Mouse (Mus musculus): ENCODE measurements at regions not wholly inside any gene's neighbourhood (a gene's known extent, or its start where the extent isn't known, plus 50 kb on each side); places are given as distances from the start of the nearest gene placed in this dataset.
"Not testable (repeated sequence)": the region's sequence is repeated elsewhere in the genome, so short reads cannot be mapped to it uniquely, and the experiment has no call there.

- no peak for DNase-seq (ENCODE audit: low spot score)
Observed at GRCm38 (mm10) chr10:117461261-117461660, 81.4 kb upstream of the Cpsf6 start.

DNA sequence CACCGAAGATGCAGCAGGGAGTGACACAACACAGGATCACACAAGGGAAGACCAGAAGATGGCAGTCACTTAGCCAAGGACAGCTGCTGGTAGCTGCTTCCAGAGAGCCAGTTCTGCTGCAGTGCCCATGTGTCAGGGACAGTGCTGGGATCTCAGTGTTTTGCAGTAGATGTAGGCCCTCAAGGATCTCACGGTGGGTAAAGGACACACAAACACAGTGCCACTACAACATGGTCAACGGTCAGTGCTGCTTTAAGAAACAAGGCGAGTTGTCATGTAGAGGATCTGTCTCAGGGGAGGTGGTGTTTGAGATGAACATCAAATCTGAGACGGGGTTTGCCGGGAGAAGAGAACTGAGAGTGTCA lies 80.5 kb upstream of the Cpsf6 start:
- no peak for DNase-seq (ENCODE audit: low spot score)

DNA sequence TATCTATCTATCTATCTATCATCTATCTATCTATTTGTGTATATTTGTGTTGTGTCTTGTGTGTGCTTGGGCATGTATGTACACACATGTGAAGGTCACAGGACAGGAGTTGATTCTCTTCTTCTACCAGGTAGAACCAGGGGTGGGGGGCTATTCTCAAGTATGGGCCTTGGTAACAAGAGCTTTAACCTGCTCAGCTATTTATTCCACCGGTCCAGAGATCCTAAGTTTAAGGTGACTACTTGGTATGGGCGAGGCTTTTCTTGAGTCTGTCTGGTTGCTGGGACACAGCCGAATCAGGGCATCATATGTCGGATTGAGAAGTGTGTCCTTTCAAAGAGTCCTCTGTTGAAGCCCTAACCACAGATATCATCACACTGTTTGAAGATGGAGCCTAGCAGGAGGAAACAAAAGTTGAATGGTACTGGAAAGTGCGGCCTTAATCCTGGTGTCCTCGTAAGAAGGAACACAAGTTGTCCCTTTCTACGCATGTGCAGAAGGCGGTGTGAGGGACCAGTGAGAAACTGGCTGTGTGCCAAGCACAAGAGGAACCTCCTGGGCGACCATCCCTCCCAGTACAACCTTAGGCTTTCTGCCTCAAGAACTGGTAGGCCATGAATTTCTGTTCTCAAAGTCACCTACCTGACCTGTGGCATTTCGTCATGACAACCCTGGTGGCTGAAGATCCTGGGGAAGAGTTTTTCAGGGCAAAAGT lies 80.0 kb upstream of the Cpsf6 start:
- DNase-seq (ENCODE audit: low spot score), result no peak

- no peak for DNase-seq (ENCODE audit: low spot score)
Observed at GRCm38 (mm10) chr10:117459041-117459475, 79.2 kb upstream of the Cpsf6 start.

GRCm38 (mm10) chr10:117458271-117459040 lies 78.6 kb upstream of the Cpsf6 start:
- no peak for DNase-seq (ENCODE audit: low spot score)

- DNase-seq (ENCODE audit: low spot score), result no peak
Observed at GRCm38 (mm10) chr10:117457701-117457950, 77.8 kb upstream of the Cpsf6 start.

DNA sequence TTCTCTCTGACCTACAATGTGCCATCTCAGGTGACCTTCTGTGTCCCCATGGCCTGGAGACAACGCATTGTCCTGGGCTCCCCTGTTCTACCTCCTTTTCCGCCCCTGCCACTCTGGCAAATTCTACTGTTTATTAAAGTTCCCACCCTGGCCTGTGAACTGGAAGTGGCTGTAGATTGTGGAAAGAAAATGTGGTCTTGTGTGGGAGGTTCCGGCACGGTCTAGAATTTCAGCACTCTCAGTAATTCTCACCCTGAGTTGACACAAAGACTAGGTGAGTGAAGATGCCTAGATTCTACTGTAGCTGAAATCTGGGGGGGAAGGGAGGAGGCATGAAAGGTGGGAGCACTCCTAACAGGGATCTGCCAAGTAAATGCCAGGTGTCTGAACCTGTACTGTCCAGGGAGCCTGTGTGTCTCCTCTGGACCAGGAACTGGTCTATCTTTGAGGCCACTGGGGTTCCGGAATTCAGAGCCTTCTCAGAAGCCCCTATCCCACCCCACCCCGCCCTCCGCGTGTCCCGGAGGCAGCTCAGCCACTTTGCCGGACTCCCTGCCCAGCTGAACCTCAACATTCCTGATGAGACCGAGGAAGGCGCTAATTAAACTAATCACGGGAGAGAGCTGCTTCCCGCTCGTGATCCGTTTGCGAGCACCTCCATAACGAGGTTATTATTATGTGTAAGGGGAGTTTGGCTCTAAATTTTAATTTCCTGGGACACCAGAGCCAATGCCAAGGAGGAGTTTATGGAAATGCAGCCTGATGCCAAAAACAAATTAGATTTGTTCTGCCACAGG lies 77.3 kb upstream of the Cpsf6 start:
- no peak for DNase-seq (ENCODE audit: low spot score)

DNA sequence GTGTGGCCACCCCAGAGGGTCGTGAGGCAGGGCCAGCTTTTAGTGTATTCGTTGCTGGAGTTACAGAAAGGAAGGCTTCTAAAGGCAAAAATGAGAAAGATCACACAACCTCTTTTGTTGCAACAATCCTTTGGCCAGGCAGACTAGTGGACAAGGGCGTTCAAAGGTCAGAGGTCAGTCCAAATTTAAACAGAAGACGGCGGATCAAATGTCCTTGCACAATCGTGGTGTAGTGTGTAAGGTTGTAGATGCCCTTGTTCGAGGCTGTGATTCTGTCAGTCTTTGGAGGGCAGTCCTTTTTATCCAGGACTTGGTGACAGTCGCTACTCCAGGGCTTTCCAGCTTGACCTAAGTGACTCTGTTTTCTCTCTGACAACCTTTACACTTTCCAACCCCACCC lies 76.6 kb upstream of the Cpsf6 start:
- DNase-seq (ENCODE audit: low spot score), result no peak

GRCm38 (mm10) chr10:117455595-117456302 lies 75.9 kb upstream of the Cpsf6 start:
- DNase-seq (ENCODE audit: low spot score), result peak; percentile 43

GRCm38 (mm10) chr10:117454711-117455591 lies 75.1 kb upstream of the Cpsf6 start:
- DNase-seq (ENCODE audit: low spot score), result no peak

DNA sequence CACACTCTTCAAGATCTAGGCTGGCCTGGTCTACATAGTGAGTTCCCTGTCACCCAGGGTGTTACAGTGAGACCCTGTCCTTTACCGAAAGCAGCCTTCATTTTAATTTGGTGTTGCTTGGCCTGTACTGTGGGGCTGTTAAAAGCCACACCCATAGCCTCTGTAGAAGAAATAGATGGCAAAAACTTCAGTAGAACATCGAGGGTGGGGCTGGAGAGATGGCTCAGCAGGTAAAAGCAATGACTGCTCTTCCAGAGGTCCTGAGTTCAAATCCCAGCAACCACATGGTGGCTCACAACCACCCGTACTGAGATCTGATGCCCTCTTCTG lies 74.3 kb upstream of the Cpsf6 start:
- no peak for DNase-seq (ENCODE audit: low spot score)

DNA sequence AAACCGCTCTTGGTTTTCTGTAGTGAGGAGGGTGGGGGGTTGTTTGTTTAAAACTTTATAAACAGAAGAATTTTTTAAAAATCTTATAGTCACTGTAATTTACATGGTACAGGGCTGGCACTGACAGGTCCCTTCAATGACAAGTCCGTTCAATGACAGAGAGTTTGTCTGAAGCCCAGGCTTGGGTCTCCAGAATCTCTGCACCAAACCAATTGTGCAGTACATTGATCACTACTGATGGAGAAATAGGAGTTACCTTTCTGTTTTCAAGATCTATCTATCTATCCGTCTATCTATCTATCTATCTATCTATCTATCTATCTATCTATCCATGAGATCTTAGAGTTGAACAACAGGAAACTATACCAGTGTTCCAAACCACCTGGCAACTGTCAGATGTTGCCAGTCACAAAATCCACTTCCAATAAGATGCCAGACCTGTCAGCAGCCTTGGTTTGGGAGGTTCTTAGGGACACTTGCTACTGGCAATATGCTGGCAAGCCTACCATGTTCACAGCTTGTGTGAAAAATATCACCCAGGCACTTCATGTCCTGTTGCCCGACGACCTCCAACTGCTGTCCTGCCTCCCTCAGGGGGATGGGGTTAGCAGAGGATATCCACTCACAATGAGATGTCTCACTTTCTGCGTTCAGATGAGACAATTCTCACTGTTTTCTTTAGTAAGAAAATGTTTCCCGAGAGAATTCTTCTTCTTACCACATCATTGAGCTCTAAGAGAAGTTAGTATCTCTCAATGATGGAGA lies 73.8 kb upstream of the Cpsf6 start:
- DNase-seq (ENCODE audit: low spot score), result no peak

DNA sequence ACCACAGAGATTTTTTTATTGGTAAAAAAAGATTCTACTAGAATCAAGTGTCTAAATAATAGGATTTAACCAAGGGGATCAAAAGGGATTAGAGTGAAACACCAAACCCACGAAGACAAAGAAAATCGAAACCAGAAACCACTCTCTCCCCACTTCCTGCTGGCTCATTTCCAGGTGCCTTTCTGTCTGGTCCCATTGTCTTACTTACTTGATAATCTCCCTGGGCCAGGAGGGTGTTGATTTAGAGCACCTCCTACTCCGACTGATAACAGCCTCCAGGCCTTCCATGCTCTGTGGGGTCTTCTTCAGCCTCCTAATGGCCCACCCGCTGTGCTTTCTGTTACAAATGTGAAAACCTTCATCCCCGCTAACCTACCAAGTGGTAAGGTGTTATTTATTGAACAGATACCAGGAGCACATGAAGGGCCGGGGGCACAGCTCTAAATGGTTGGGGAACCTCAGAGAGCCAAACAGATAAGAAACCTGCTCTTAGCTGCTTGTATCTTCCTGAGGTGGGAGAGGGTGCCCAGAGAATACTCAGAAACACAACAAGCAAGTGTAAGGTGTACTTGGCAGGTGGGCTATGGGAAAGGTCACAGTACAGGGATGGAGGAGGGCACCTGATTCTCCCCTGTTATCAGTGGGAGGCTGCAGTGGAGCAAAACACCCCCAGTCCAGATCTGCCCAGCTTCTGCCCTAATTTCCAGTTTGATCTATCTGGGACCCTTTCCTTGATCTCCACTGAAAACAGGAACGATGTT lies 72.6 kb upstream of the Cpsf6 start:
- peak; percentile 75 for DNase-seq (ENCODE audit: low spot score)

GRCm38 (mm10) chr10:117451396-117452185 lies 71.8 kb upstream of the Cpsf6 start:
- no peak for DNase-seq (ENCODE audit: low spot score)

DNA sequence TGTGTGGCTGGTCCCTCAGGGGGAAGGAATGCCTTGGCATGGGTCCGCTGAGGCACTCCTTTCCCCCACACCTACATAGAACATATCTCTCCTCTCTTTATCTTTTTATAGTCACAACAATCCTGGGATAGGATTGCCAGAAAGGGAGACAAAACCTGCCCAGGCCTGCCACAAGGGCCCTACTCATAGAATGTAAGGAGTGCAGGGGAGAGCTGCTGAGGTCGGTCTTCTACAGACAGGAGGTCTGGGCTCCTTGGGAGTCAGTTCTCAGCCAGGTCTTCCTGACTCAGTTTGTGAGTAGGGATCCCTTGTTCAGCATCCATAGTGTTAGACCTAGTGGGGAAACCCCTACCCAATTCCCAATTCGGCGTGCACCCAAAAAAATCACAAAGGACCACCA lies 70.8 kb upstream of the Cpsf6 start:
- no peak for DNase-seq (ENCODE audit: low spot score)

DNA sequence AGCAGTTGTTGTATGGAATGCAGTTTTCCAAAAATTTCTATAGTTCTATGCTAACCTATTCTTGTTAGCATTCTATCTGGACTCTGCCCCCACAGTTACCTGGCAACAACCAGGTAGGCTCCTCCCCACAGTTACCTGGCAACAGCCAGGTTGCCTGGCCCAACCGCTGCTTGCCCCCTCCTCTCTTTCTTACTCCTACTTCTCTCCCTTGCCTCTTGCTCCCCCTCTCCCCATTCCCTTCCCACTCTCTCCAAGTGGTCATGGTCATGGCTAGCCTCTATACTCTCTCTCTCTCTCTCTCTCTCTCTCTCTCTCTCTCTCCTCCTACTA lies 70.4 kb upstream of the Cpsf6 start:
- no peak for DNase-seq (ENCODE audit: low spot score)

- DNase-seq (ENCODE audit: low spot score), result no peak
Observed at GRCm38 (mm10) chr10:117449416-117450239, 69.8 kb upstream of the Cpsf6 start.

DNA sequence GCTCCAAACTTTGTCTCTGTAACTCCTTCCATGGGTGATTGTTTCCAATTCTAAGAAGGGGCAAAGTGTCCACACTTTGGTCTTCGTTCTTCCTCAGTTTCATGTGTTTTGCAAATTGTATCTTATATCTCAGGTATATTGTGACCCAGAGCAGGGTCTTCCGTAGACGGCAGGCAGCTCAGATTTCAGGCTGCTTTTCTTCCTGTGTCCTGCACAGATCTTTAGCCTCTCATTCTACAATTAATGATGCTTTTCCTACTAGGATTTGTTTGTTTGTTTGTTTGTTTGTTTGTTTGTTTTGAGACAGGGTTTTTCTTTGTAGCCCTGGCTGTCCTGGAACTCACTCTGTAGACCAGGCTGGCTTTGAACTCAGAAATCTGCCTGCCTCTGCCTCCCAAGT lies 69.0 kb upstream of the Cpsf6 start:
- DNase-seq (ENCODE audit: low spot score), result not testable (repeated sequence)

DNA sequence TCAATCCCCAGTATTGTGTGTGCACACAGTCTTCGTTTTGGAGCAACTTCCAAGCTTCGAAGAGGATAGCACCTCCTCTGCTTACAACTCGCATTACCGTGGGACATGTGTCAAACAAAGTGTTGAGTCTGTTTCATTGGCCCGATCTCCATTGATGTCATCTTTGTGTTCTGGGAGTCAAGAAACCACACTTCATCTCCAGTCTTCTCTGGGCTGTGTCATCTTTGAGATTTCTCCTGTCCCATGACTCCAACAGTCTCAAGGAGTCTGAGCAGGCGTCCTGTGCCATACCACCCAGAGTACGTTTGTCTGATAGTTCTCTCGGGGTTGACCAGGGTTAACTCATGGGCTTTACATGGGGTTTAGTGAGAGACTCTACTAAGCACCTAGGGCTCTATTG lies 67.8 kb upstream of the Cpsf6 start:
- no peak for DNase-seq (ENCODE audit: low spot score)
